Mouse (Mus musculus): Measurements from ENCODE around the gene Vps11. TPM values are rescaled to one million over a fixed set of nuclear protein-coding genes. Genes with fewer than 3 reads are reported as not detected.
A peak's percentile ranks its signal among the peaks of the same experiment; 100 is the strongest.
"Not testable (repeated sequence)": the region's sequence is repeated elsewhere in the genome, so short reads cannot be mapped to it uniquely, and the experiment has no call there.

The Vps11 gene
- polyA plus RNA-seq, 1 experiment: 43.2 TPM

DNA sequence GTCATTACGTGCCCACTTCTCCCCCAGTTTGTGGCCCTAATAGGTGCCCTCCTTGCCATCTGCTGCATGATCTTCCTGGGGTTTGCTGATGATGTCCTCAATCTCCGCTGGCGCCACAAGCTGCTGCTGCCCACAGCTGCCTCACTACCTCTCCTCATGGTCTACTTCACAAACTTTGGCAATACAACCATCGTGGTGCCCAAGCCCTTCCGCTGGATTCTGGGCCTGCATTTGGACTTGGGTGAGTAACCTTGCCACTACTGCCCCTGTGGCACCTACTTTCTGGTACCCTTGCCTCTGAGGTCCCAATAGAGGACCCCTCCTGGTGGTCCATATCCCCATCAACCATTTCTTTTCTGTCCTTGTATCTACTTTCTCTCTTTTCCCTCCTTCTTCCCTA is 33.5 kb downstream of the Vps11 start:
- peaks cover 7% of the 10 kb centered on the region for H3K4me1 ChIP-seq (ENCODE audit: control insufficient read depth, insufficient read depth, low read length)
- H3K4me3 ChIP-seq (ENCODE audit: insufficient read depth, low read length): peak overlapping the region; percentile 42; the same call in 1 of the 2 replicates
- H3K27ac ChIP-seq (ENCODE audit: insufficient read depth, low read length): no peak overlapping the region
- no peak for TF ChIP-seq CTCF (IDR thresholded peaks at IDR 0.05; ENCODE audit: extremely low read depth, insufficient read depth, low read length)
- no peak for TF ChIP-seq POLR2A (IDR thresholded peaks at IDR 0.05; ENCODE audit: extremely low read depth, insufficient read depth, low read length)

DNA sequence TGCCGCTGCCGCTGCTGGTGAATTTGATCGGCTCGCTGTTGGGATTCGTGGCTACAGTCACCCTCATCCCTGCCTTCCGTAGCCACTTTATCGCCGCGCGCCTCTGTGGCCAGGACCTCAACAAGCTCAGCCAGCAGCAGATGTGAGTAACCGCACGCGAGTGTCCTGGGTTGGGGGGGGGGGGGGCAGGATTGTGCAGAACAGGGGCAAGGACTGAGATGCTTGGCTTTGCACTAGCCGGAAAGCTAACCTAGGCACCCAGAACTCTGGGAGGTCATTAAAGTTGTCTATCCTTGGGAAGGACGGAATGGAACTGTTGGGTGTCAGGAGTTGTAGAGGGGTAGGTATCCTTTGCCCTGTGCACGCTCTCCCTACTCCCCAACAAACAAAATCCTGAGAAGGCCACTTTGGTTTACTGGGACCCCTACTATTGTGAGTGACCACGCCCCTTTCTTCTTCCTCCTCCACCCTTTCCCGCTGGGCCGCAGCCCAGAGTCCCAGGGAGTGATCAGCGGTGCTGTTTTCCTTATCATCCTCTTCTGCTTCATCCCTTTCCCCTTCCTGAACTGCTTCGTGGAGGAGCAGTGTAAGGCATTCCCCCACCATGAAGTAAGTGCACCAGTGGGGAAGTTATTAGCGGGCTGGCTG is 34.3 kb downstream of the Vps11 start:
- Histone ChIP-seq H3K4me1 (ENCODE audit: control insufficient read depth, insufficient read depth, low read length) (peaks cover 7% of the 10 kb centered on the region), H3K27ac (ENCODE audit: insufficient read depth, low read length) (no peak overlapping the region), H3K4me3 (ENCODE audit: insufficient read depth, low read length) (peak overlapping the region; percentile 42)
- TF ChIP-seq POLR2A (IDR thresholded peaks at IDR 0.05; ENCODE audit: extremely low read depth, insufficient read depth, low read length) (no peak), CTCF (IDR thresholded peaks at IDR 0.05; ENCODE audit: extremely low read depth, insufficient read depth, low read length) (no peak)

DNA sequence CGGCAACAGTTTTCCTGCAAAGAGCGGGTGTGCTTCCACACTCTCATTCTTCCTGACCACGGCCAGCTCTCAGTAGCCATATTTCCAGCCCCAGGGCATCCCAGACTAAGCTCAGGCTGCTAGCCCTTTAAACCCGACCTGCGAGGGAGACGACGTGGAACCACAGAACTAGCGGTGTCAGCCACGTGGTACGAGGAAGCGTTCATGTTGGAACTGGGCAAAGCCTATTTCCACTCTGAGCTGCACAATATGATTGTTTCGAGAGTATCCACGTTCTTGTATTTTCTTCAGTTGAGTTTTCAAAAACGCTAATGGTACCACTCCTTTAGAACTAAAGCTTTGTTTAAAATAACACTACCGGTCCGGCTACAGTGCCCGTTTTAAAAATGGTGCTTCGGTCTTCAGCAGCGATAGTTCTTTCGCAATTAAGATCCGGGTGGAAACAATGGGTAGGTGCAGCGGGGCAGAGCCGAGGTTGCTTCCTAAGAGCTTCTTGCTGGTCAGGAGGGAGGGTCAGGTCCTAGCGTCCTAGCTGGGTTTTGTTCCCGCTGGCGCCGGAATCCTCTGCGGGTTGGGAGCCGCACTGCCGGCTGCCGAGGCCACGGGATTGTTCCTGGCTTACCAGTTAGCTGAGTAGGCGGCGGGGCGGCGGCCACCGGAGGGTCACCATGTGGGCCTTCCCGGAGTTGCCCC is 35.0 kb downstream of the Vps11 start:
- peaks cover 7% of the 10 kb centered on the region for H3K4me1 ChIP-seq (ENCODE audit: control insufficient read depth, insufficient read depth, low read length)
- peak overlapping the region; percentile 0; the same call in 1 of the 2 replicates for H3K27ac ChIP-seq (ENCODE audit: insufficient read depth, low read length)
- peak overlapping the region; percentile 42 for H3K4me3 ChIP-seq (ENCODE audit: insufficient read depth, low read length)
- TF ChIP-seq CTCF (IDR thresholded peaks at IDR 0.05; ENCODE audit: extremely low read depth, insufficient read depth, low read length) (no peak), POLR2A (IDR thresholded peaks at IDR 0.05; ENCODE audit: extremely low read depth, insufficient read depth, low read length) (peak; percentile 81; the same call in 1 of the 2 replicates)

DNA sequence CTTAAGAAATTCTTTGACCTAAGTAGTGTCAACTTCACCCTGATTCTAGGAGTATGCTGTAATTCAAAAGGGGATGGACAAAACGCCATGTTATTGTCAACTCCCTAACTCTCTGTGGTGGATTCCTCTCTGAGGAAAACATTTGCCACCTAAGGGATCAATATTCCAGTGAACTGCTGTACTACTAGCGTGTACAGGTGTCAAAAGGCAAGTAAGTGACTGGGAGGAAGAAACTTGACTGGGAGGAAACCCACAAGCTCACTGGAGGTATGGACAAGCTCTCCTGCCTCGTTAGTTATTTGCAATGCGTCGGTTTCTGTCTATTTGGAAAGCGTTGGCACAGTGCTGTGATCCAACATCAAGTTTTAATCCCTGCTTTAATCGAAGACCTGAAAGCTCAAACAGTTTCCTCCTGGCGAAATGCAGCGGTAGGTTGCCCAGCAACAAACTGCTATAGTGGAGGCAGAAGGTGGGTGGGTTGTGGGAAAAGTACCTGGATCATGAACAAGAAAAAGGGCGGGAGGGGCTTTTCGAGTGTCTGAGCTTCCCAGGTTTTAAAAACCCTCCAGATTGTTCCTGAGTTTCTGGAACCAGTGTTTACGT is 35.6 kb downstream of the Vps11 start, which contains the start of gene Dpagt1:
Gene Dpagt1, plus strand, starts transcription at position 252 of the 603 bp plus-strand sequence.
- H3K4me1 ChIP-seq (ENCODE audit: control insufficient read depth, insufficient read depth, low read length): peaks cover 7% of the 10 kb centered on the region

DNA sequence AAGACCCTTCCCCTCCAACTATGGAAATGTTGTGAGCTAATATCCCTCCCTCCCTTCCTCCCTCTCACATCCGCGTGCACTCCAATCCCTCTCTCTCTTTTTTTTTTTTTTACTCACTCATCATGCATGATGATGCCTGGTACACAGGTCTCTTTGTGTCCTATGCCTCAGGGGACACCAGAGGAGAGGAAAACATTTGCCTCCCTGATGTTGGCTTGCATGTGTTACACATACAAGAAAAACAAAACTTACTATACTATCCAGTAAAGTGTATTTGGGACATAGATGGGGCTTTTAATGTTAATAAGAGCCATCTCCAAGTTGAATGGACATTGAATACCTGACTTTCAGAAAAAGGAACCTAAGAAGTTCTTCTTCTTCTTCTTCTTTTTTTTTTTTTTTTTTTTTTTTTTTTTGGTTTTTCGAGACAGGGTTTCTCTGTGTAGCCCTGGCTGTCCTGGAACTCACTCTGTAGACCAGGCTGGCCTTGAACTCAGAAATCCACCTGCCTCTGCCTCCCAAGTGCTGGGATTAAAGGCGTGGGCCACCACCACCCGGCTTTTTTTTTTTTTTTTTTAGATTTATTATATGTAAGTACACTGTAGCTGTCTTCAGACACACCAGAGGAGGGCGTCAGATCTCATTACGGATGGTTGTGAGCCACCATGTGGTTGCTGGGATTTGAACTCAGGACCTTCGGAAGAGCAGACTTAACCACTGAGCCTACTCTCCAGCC is 36.3 kb downstream of the Vps11 start:
- H3K4me1 ChIP-seq (ENCODE audit: control insufficient read depth, insufficient read depth, low read length); H3K27ac ChIP-seq (ENCODE audit: insufficient read depth, low read length); H3K4me3 ChIP-seq (ENCODE audit: insufficient read depth, low read length): not testable (repeated sequence)

More for the DNA sequence above, 35.6 kb downstream of the Vps11 start, which contains the start of gene Dpagt1:
- TF ChIP-seq CTCF (IDR thresholded peaks at IDR 0.05; ENCODE audit: extremely low read depth, insufficient read depth, low read length): no peak
- no peak for TF ChIP-seq POLR2A (IDR thresholded peaks at IDR 0.05; ENCODE audit: extremely low read depth, insufficient read depth, low read length)
- peak within 1 kb of the TSS; percentile 42 for H3K4me3 ChIP-seq (ENCODE audit: insufficient read depth, low read length)
- H3K27ac ChIP-seq (ENCODE audit: insufficient read depth, low read length): peak within 1 kb of the TSS; percentile 0; the same call in 1 of the 2 replicates

DNA sequence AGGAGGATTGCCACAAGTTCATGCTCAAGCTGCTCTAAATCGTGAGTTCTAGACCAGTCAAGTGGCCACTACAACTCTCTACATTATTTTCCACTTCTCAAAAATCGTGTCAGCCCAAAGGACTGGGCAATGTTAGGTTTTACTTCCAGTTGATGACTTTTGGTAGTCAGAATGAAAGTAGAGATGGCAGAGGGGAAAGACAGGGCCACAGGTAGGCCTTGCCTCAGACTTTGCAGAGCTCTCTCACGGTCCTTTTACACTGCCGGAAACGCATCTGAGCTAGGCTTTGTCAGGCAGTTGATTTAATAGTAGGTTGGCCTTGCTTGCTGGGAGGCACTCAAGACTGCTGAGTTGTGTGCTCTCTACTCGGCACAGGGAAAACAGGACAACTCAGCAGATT is 37.3 kb downstream of the Vps11 start:
- Histone ChIP-seq H3K4me1 (ENCODE audit: control insufficient read depth, insufficient read depth, low read length) (peaks cover 7% of the 10 kb centered on the region), H3K4me3 (ENCODE audit: insufficient read depth, low read length) (no peak overlapping the region), H3K27ac (ENCODE audit: insufficient read depth, low read length) (no peak overlapping the region)
- no peak for TF ChIP-seq CTCF (IDR thresholded peaks at IDR 0.05; ENCODE audit: extremely low read depth, insufficient read depth, low read length)
- TF ChIP-seq POLR2A (IDR thresholded peaks at IDR 0.05; ENCODE audit: extremely low read depth, insufficient read depth, low read length): no peak

DNA sequence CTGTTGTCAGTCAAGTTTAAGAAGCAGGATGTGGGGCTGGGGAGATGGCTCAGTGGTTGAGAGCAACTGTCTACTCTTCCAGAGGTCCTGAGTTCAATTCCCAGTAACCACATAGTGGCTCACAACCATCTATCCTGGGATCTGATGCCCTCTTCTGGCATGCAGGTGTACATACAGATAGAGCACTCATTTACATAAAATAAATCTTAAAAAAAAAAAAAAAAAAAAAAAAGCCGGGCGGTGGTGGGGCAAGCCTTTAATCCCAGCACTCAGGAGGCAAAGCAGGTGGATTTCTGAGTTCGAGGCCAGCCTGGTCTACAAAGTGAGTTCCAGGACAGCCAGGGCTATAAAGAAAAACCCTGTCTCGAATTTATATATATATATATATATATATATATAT is 37.8 kb downstream of the Vps11 start:
- not testable (repeated sequence) for H3K27ac ChIP-seq (ENCODE audit: insufficient read depth, low read length); H3K4me1 ChIP-seq (ENCODE audit: control insufficient read depth, insufficient read depth, low read length); H3K4me3 ChIP-seq (ENCODE audit: insufficient read depth, low read length)

DNA sequence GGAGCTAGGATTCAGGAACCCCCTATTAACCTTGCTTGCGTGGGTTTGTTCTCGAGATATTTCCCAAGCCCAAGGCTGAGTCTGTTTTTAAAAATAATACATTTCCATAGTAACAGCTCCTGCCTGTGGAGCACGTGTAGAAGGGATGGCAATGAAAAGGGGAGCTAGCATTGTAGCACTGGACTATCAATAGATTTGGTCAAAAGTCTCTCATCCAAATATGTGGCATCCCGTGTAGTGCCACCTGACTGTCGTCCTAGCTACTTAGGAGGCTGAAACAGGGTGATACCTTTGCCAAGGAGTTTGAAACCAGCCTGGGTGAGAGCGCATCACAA is 40.7 kb downstream of the Vps11 start:
- peak overlapping the region; percentile 86 for H3K27ac ChIP-seq (ENCODE audit: insufficient read depth, low read length)
- no peak; the same call in 1 of the 2 replicates for TF ChIP-seq POLR2A (IDR thresholded peaks at IDR 0.05; ENCODE audit: extremely low read depth, insufficient read depth, low read length)
- TF ChIP-seq CTCF (IDR thresholded peaks at IDR 0.05; ENCODE audit: extremely low read depth, insufficient read depth, low read length): no peak
- peaks cover 5% of the 10 kb centered on the region; the same call in 1 of the 2 replicates for H3K4me1 ChIP-seq (ENCODE audit: control insufficient read depth, insufficient read depth, low read length)
- H3K4me3 ChIP-seq (ENCODE audit: insufficient read depth, low read length): peak overlapping the region; percentile 78

DNA sequence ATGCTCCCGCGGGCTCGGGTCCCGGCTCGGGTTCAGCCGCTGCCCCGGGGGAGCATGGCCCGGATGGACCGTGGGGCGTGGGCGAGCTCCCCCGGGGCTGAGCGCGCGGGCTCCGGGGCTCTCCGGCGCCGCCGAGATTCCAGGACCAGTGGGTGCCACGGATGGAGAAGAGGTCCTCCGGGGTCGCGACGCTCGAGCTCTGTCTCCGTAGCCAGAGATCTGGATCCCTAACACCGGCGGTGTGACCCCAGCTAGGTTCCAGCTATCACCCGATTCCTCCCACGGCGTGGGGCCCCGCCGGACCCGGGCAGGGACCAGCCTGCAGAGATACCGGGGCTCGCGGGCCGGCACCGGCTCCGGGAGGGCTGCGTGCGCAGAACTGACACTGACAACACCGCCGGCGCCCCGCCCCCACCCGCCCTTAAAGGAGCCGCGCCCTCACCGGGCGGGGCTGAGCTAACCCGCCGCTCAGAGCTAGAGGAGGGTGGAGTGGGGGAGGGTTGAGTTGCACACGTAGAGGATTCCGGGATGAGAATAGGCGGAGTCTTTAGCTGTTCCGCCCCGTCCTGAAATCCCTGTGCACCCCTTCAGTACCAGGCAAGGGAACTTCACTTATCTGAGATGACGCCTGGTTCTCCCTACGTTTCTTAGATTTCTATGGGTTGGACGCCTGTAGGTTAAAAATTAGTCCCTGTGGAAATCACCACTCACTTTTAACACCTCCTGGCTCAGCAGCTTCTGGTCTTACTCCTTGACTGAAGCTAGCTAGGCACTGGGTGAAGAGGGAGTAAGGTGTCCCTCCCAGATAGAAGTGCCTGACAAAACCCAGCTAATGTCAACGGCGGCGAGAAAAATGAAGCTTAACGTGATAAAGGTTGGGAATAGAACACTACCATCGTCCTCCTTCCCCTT is 41.3 kb downstream of the Vps11 start, which contains the start of gene C2cd2l:
Gene C2cd2l, minus strand, starts transcription at position 399 of the 912 bp plus-strand sequence.
- TF ChIP-seq CTCF (IDR thresholded peaks at IDR 0.05; ENCODE audit: extremely low read depth, insufficient read depth, low read length): no peak
- peak; percentile 60 for TF ChIP-seq POLR2A (IDR thresholded peaks at IDR 0.05; ENCODE audit: extremely low read depth, insufficient read depth, low read length)

More for the DNA sequence above, 41.3 kb downstream of the Vps11 start, which contains the start of gene C2cd2l:
- peaks cover 4% of the 10 kb centered on the region; the same call in 1 of the 2 replicates for H3K4me1 ChIP-seq (ENCODE audit: control insufficient read depth, insufficient read depth, low read length)
- peak within 1 kb of the TSS; percentile 89 for H3K27ac ChIP-seq (ENCODE audit: insufficient read depth, low read length)
- H3K4me3 ChIP-seq (ENCODE audit: insufficient read depth, low read length): peak within 1 kb of the TSS; percentile 78
